Mouse (Mus musculus) left cerebral cortex, adult 11 months (tissue): ENCODE measurements at regions not wholly inside any gene's neighbourhood (a gene's known extent, or its start where the extent isn't known, plus 50 kb on each side); places are given as distances from the start of the nearest gene placed in this dataset.

Experiments
- DNase-seq: peaks from one replicate; pipeline ENCODE4 v3.0.0; 2022; ENCODE audit warnings: low spot score

- DNase-seq: no peak
These were observed 68.3 kb downstream of the Cd83 start for GRCm38 (mm10) chr13:43852888-43853287.

- DNase-seq: no peak
These were observed 70.4 kb downstream of the Cd83 start for GRCm38 (mm10) chr13:43854973-43855372.

- no peak for DNase-seq
These were observed 76.4 kb downstream of the Cd83 start for GRCm38 (mm10) chr13:43860932-43861331.

GRCm38 (mm10) chr13:43861424-43861823 is 76.8 kb downstream of the Cd83 start:
- DNase-seq: no peak

GRCm38 (mm10) chr13:43862056-43862455 is 77.5 kb downstream of the Cd83 start:
- no peak for DNase-seq

- DNase-seq: no peak
These were observed 78.0 kb downstream of the Cd83 start for GRCm38 (mm10) chr13:43862586-43862985.

- no peak for DNase-seq
These were observed 79.1 kb downstream of the Cd83 start for GRCm38 (mm10) chr13:43863581-43864100.

GRCm38 (mm10) chr13:43864153-43864861 is 79.7 kb downstream of the Cd83 start:
- DNase-seq: peak; percentile 94

GRCm38 (mm10) chr13:43865036-43865435 is 80.5 kb downstream of the Cd83 start:
- DNase-seq: no peak

GRCm38 (mm10) chr13:43875895-43876294 is 91.3 kb downstream of the Cd83 start:
- DNase-seq: no peak

- no peak for DNase-seq
These were observed 102.7 kb downstream of the Cd83 start for GRCm38 (mm10) chr13:43887284-43887683.

- DNase-seq: no peak
These were observed 107.4 kb downstream of the Cd83 start for GRCm38 (mm10) chr13:43891928-43892327.

GRCm38 (mm10) chr13:43895990-43896389 is 111.4 kb downstream of the Cd83 start:
- no peak for DNase-seq

- no peak for DNase-seq
These were observed 112.5 kb downstream of the Cd83 start for GRCm38 (mm10) chr13:43897046-43897445.

GRCm38 (mm10) chr13:43898555-43899258 is 114.1 kb downstream of the Cd83 start:
- no peak for DNase-seq

GRCm38 (mm10) chr13:43900115-43900514 is 115.5 kb downstream of the Cd83 start:
- no peak for DNase-seq

- DNase-seq: no peak
These were observed 116.2 kb downstream of the Cd83 start for GRCm38 (mm10) chr13:43900758-43901157.

GRCm38 (mm10) chr13:43903391-43903790 is 118.8 kb downstream of the Cd83 start:
- no peak for DNase-seq

GRCm38 (mm10) chr13:43904291-43904690 is 119.7 kb downstream of the Cd83 start:
- DNase-seq: no peak

- DNase-seq: no peak
These were observed 121.7 kb downstream of the Cd83 start for GRCm38 (mm10) chr13:43906241-43906640.

- DNase-seq: no peak
These were observed 122.8 kb downstream of the Cd83 start for GRCm38 (mm10) chr13:43907425-43907824.

GRCm38 (mm10) chr13:43908041-43908644 is 123.6 kb downstream of the Cd83 start:
- no peak for DNase-seq

- DNase-seq: no peak
These were observed 125.4 kb downstream of the Cd83 start for GRCm38 (mm10) chr13:43909933-43910332.
